Mouse (Mus musculus): Measurements from ENCODE around the gene 2010106E10Rik. TPM values are rescaled to one million over a fixed set of nuclear protein-coding genes. Genes with fewer than 3 reads are reported as not detected.

Gene 2010106E10Rik
- polyA plus RNA-seq (2012; rRNA removed; ENCODE audit: low replicate concordance) = 4.5 and 10.5 TPM in 2 replicates

DNA sequence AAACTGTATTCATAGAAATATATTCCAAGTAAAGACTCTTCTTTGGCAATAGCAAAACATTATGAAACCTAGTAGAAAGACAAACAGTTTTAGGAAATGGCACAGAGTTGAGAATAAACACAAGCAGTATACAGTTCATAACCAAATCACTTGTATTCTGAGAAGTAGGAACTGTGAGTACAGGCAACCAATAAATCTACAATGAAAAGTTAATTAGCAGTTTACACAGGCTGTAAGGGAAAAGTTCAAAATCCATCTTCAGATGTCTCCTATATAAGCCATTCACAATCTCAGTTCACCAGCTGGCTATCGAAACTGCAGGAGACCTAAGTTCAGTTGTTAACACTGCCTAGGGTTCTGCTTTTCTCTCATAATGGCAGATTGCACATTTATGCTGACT is at the start of gene 2010106E10Rik:
Gene 2010106E10Rik, plus strand, starts transcription at position 301 of the 400 bp plus-strand sequence.

GRCm38 (mm10) chrX:112600511-112601305 is 105.6 kb downstream of the 2010106E10Rik start, which contains the start of gene Zfp711:
Gene Zfp711 (plus strand): TSS chrX:112600526.

Other genes starting within 250 kb of the 2010106E10Rik start
- gene Apool, start 183.9 kb upstream of the 2010106E10Rik start, polyA plus RNA-seq (2012; rRNA removed; ENCODE audit: low replicate concordance) = 0.76 and 0.92 TPM in 2 replicates
- gene Satl1, start 88.5 kb upstream of the 2010106E10Rik start, polyA plus RNA-seq (2012; rRNA removed; ENCODE audit: low replicate concordance) = not detected in 2 replicates
- gene Zfp711, start 105.3 kb downstream of the 2010106E10Rik start, polyA plus RNA-seq (2012; rRNA removed; ENCODE audit: low replicate concordance) = 0.04 TPM in 1 of 2 replicates, not detected in the other
- 0.24 and 0.35 TPM in 2 replicates for gene Pof1b, start 203.4 kb downstream of the 2010106E10Rik start, polyA plus RNA-seq (2012; rRNA removed; ENCODE audit: low replicate concordance)